Mouse (Mus musculus) cerebellum, postnatal 14 days (tissue): ENCODE measurements at regions not wholly inside any gene's neighbourhood (a gene's known extent, or its start where the extent isn't known, plus 50 kb on each side); places are given as distances from the start of the nearest gene placed in this dataset.
A peak's percentile ranks its signal among the peaks of the same experiment; 100 is the strongest.

Experiments used
- DNase-seq, 2 experiments: peaks; one replicate each; pipeline ENCODE4 v3.0.0; 2021; ENCODE audit warnings: mixed read lengths in 2 of 2

GRCm38 (mm10) chr12:15741219-15741618 is 75.5 kb downstream of the Trib2 start:
- no peak for DNase-seq

GRCm38 (mm10) chr12:15738989-15739388 is 77.7 kb downstream of the Trib2 start:
- no peak for DNase-seq

DNA sequence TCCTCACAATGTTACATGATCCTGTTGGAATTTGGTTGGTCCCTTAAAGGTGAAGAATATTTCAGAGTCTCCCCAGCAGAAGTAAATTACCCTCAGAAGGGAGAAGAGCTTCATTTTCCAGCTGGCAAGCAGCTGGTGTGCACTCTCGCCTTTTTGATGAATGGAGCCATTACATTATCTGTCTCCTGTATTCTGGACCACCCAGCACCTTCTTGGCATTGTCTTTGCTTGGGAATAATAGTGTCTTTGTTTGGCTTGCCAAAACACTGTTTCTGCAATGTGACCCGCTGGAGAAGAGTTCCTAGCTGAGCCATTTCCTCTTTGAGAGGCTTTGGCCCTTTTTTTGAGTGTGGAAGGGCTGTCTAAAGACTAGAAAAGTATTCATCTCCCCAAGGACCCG is 85.5 kb downstream of the Trib2 start:
- DNase-seq = peak; percentile 4 to 17

- no peak for DNase-seq
These were observed 87.0 kb downstream of the Trib2 start for GRCm38 (mm10) chr12:15729696-15730095.

DNA sequence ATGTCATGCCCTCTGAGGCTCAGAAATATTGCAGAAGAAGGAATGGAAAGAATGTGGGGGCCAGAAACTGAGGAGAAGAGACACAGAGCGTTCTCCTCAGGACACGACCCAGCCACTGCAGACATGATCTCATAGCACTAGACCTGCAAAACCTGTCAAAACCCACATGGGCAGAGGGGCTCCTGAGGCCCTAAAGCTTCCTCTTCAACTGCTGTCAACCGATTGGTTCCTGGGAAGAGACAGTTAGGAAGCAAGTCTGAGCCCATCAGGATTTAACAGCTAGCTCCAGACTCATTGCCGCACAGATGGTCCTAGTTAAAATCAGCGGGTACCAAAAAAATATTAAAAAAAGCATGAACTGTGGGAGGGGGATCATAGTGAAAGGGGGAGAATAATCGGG is 93.2 kb downstream of the Trib2 start:
- no peak for DNase-seq

DNA sequence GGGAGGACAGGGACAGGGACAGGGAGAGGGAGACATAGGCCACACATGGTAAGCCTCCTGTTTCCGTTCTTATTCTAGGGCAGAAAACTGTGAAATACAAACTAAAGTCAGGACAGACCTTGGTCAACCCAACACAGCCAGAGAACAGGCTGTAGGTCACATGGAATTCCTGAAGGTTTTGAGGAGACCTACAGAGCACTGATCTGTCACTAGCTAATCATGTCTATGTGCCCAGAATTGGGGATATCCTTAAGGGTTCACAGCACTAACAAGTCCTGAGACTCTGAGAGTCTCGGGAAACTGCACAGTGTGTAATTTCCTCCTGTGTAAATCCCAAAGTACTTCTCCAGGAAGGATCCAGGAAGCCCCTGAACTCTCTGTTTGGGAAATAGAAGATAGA is 94.6 kb downstream of the Trib2 start:
- DNase-seq = no peak

- DNase-seq = no peak
These were observed 96.6 kb downstream of the Trib2 start for GRCm38 (mm10) chr12:15720171-15720570.

DNA sequence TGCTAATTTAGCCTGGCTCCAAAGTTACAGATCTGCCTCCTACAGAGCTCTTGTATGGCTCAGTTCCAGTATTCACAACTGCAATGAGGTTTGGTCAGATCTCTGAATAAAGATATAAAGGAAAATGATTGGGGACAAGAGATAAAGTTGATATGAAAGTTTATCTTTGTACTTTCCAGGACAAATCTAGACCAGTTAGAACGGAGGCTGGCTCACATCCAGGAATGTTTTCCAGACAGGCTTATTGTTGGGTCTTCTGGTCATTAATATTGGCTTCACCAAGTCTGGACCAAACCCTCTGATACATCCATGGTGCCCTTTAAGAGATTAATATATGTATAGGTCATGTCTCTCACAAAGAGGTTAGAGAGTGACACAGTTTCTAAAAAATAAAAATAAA is 97.9 kb downstream of the Trib2 start:
- no peak for DNase-seq

GRCm38 (mm10) chr12:15717989-15718388 is 98.7 kb downstream of the Trib2 start:
- DNase-seq = no peak

DNA sequence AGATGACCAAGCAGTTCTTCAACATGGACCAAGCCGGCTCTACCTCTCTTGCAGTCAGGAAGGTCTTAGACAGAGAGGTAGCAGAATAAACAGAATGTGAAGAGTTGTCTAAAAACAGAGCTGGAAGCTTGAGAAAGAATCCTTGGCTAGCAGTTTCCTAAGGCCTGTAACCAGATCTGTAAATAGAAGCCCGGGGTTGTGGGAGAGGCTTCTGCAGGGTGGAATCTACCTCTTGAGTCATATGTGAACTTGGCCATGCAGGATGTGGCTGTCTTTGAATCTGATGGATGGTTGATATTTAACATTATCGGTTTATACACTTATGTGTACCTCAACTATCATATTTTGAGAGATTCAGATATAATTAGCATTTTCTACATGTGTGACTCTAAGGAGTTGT is 99.4 kb downstream of the Trib2 start:
- no peak for DNase-seq

DNA sequence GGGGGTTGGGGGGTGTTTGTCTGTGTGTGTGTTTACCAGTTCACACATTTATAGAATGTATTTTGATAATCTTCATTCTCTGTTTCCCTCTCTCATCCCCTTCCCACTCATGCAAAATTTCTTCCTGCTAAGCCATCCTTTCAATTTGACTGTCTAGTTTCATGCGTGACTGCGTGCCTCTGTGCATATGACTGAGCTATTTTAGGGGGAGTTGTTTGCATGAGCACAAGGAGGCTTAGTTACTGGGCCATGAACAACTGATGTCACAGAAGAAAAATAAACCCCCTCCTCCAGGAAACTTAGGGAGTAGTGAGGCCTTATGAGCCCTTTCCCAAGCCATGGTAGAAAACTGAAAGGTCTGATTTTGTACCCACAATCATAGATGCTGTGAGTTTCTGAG is 103.1 kb downstream of the Trib2 start:
- no peak for DNase-seq

DNA sequence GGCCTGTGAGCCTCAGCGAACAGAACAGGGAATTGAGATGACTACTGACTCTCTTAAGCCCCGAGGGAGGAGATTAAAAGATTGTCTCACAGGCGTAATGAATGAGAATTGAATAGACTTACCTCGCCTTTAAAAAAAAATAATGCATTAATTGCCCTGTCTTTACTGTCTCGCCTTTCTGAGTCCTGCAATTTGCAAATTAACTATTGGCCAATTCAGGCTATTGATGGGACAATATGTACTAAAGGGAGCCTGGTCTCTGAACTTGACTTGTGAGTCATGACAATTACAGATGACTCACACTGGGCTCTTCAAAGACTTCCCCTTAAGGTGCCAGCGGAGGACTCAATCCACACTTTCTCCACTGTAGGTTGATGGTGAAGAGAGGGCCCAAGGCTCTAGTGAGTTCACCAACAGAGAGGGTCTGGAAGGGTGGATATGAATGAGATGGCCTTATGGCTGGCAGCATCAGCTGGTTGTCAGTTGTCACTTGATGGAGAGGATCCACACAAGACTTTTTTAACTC is 109.1 kb downstream of the Trib2 start:
- no peak for DNase-seq

GRCm38 (mm10) chr12:15704412-15704811 is 112.3 kb downstream of the Trib2 start:
- DNase-seq = peak; percentile 16 to 33

DNA sequence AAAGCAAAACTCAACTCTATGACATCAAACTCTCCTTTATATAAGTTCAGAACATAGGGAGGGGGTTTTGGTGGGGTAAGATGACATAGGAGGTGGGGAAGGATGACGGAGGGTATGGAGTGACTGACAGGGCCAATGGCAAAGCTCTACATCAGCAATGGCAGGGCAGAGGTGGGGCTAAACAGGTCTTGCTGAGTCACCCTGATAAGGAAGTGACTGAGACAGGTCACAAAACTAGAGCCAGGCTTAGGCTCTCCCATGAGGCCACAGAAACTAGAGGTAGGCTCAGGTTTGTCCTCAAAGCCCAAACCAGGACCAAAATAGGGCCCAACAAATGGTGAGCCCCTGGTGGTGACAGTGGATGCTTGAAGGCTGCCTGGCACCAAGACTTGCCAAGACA is 114.6 kb downstream of the Trib2 start:
- DNase-seq = no peak

GRCm38 (mm10) chr12:15698829-15699228 is 117.9 kb downstream of the Trib2 start:
- no peak for DNase-seq

DNA sequence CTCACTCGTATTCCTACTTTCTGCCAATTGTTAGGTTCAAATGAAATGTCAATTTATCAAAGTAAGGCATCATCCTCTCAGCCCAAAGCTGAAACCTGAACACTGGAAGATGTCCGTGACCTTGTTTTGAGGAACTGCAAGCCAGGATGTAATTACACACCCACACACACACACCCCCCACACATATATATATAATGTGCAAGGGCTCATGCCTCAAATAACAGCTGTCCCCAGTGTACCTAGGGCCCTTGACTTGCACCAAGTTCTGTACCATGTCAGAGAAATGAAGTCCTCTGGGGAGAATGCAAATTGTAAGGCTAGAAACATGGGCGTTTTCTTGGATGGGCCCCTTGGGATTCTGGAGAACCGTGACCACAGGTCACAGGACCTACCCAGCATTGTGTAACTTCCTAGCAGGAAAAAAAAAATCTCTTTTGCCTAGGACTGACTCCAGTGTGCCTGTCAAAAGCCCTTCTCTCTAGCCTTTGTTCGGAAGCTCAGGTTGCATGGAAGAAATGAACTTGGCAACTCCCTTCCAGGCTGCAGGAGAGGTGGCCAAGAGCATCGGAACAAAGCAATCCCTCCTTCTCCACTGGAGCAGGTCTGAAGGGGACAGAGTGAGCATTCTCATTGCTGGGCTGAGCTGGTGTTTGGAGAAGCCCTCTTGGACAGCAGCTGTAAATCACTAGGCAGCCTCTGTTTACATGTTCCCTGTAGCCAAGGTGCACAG is 118.5 kb downstream of the Trib2 start:
- DNase-seq = no peak

DNA sequence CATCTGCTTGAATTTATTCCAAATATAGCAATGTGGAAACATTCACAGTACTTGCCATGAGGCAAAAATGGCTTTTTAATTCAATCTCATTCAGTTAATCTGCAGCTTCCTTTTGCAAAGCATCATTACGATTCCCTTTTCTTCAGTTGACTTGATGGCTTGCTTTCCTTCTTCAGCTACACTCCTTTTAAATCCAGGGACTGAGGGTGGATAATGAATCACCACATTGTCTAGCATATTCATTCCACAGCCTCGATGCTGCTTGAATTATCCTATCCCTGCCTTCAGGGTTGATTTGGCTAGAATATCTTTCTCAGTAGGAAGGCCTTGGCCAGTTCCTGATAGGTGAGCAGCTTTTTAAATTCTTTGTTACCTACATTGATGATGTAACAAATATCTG is 128.4 kb downstream of the Trib2 start:
- no peak for DNase-seq

DNA sequence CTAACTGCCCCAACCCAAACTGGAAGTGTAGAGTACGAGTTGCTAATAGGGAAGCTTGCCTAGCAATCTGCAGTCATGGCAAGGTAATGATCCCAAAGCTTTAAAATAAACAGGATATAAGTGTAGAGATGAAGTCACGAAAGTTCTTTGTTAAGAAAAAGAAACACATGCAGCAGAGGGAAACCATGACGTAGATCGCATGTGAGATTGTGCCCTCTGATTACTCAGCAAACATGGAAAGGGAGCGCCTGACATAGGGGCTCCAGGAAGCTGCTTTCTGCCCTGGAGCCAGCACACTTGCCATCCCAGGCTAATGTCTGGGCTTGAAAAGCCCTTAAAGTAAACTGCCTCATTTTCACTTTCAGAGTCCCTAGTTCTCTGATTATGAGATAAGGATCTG is 132.4 kb downstream of the Trib2 start:
- DNase-seq = no peak

DNA sequence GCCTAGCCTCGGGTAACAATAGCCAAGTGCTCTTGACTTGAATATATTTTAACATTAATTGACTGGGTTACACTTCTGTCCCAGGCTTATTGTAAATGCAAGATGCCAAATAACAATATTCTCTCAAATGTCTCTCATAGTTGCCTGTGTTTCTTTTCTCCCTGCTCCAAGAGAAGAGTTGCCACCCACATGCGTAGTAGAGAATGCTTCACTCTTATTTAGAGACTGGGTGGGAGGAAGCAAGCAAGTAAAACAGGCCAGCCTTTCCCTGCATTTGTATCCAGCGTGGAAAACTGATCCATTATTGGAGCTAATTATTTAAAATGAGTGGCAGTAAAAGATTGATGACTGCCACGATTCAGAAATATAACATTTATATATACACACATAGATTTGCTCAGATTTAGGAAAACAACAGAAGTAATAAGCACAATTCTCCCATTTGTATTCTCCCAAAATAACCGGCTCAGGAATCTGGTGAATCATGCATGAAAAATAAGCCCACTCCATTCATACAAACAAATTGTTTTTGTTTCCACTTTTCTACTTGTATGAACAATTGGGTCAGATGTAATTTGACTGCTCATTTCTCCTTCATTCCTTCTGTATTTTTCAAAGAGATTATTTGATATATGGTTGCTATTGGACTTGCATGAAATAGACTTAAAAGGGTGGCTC is 134.9 kb downstream of the Trib2 start:
- no peak for DNase-seq

GRCm38 (mm10) chr12:15676127-15676526 is 140.6 kb downstream of the Trib2 start:
- no peak for DNase-seq

DNA sequence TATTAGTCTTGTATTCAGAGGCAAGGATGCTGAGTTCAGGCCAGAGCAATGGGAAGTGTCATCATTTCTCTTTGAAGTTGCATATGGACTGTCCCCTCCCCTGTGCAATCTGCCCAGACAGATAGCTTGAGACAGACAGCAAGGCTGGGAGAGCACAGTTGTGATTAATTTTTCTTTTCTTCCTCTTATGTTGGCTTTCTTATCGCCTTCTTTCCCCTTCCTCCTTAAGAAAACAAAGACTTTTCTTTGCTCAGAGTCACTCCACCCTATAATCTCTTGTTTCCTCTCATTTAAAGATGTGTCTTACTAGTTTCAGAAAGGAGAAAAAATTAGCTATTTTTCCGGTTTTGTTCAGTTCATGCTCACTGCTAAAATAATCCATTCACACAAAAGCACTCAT is 157.0 kb downstream of the Trib2 start:
- no peak for DNase-seq

DNA sequence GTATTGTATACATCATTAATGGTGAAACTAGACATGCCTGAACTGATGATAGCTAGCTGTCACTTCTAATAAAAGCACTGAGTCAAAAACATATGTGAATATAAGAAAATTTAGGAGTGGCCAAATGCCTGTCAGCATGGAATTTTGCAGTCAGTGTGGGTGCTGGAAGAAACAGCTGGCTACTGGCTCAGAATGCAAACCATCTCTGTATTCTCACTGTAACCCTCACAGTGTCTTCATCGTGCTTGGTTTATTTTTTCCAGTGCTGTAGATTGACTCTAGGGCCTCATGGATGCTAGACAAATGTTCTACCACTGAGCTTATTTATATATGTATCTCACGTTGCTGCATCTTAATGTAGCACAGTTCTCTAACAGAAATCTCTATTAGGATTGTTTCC is 157.4 kb downstream of the Trib2 start:
- DNase-seq = no peak

DNA sequence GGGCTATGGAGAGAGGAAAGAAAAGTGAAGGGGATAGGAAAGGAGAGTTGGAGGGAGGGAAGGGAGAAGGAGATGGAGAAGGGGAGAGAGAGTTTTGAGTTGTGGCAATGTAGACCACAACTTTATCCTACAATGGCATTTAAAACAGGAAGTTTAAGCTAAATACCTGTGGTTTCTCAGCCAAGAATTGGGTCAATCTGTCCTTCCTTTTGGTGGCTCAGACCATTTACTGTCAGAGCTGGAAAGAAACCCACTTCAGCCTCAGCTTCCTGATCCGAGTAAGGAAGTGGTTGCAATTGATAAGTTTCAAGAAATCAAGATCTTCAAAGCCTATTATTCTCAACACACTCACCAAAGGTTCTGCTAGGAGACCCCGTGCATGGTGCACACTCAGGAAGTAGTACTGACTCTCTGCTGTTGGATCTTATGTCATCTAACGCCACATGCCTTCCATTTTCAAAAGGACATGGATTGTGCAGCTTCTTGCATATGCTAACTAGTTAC is 158.9 kb downstream of the Trib2 start:
- DNase-seq = no peak

GRCm38 (mm10) chr12:15654585-15654984 is 162.1 kb downstream of the Trib2 start:
- no peak for DNase-seq
